Mouse (Mus musculus): ENCODE measurements around the gene Ran.

- TF ChIP-seq CTCF (IDR thresholded peaks at IDR 0.05; ENCODE audit: control insufficient read depth, insufficient read depth, insufficient read length) (no peak), MYOG (IDR thresholded peaks at IDR 0.05; ENCODE audit: control insufficient read depth, extremely low read depth, insufficient read length) (no peak)
These were observed 33.9 kb upstream of the Ran start for GRCm38 (mm10) chr5:128985946-128986345.

Measured in C2C12 (cell line).